Mouse (Mus musculus): ENCODE data around the gene Poc1b. TPM values are rescaled to one million over a fixed set of nuclear protein-coding genes. Genes with fewer than 3 reads are reported as not detected.

Poc1b gene
- polyA plus RNA-seq, 1 experiment from 2014 or later: 20.2 TPM

- Histone ChIP-seq H3K9ac (no peak overlapping the region), H3K27ac (no peak overlapping the region), H3K4me2 (replicated peaks) (no peak overlapping the region), H3K4me3 (no peak overlapping the region), H3K9me3 (replicated peaks) (0 out of 2 replicates have a peak, but pooled peaks cover 2% of the 10 kb centered on the region), H3K4me1 (0 out of 2 replicates have a peak, but pooled peaks cover 7% of the 10 kb centered on the region), H3K36me3 (no peaks in the 10 kb centered on the region), H3K27me3 (no peaks in the 10 kb centered on the region)
- 75% methylated on average over 10 of the region's 10 CpGs for WGBS
- no peak for ATAC-seq (ENCODE audit: low FRiP score)
These were observed 135.9 kb downstream of the Poc1b start for GRCm38 (mm10) chr10:99242721-99243120.

- H3K36me3 ChIP-seq: no peaks in the 10 kb centered on the region
- H3K4me3 ChIP-seq: no peak overlapping the region
- no peak overlapping the region for H3K9ac ChIP-seq
- no peaks in the 10 kb centered on the region for H3K27me3 ChIP-seq
- H3K9me3 ChIP-seq (replicated peaks): 0 out of 2 replicates have a peak, but pooled peaks cover 2% of the 10 kb centered on the region
- no peak for ATAC-seq (ENCODE audit: low FRiP score)
- no peak overlapping the region for H3K4me2 ChIP-seq (replicated peaks)
- H3K27ac ChIP-seq: no peak overlapping the region
- H3K4me1 ChIP-seq: 0 out of 2 replicates have a peak, but pooled peaks cover 7% of the 10 kb centered on the region
- 66% methylated on average over 5 of the region's 5 CpGs for WGBS
These were observed 137.2 kb downstream of the Poc1b start for GRCm38 (mm10) chr10:99243907-99244489.

- H3K9me3 ChIP-seq (replicated peaks): 0 out of 2 replicates have a peak, but pooled peaks cover 2% of the 10 kb centered on the region
- no peaks in the 10 kb centered on the region for H3K36me3 ChIP-seq
- 61% methylated on average over 7 of the region's 7 CpGs for WGBS
- H3K27me3 ChIP-seq: no peaks in the 10 kb centered on the region
- no peak for ATAC-seq (ENCODE audit: low FRiP score)
- no peak overlapping the region for H3K4me3 ChIP-seq
- 0 out of 2 replicates have a peak, but pooled peaks cover 7% of the 10 kb centered on the region for H3K4me1 ChIP-seq
- H3K4me2 ChIP-seq (replicated peaks): no peak overlapping the region
- H3K27ac ChIP-seq: no peak overlapping the region
- no peak overlapping the region for H3K9ac ChIP-seq
These were observed 137.9 kb downstream of the Poc1b start for GRCm38 (mm10) chr10:99244655-99245260.

GRCm38 (mm10) chr10:99246797-99247508, 140.1 kb downstream of the Poc1b start:
- no peak overlapping the region for H3K4me3 ChIP-seq
- no peak overlapping the region for H3K27ac ChIP-seq
- H3K4me2 ChIP-seq (replicated peaks): no peak overlapping the region
- H3K9ac ChIP-seq: no peak overlapping the region
- no peaks in the 10 kb centered on the region for H3K36me3 ChIP-seq
- ATAC-seq (ENCODE audit: low FRiP score): no peak
- 0 out of 2 replicates have a peak, but pooled peaks cover 3% of the 10 kb centered on the region for H3K4me1 ChIP-seq
- H3K9me3 ChIP-seq (replicated peaks): no peaks in the 10 kb centered on the region
- WGBS: 71% methylated on average over 20 of the region's 20 CpGs
- H3K27me3 ChIP-seq: no peaks in the 10 kb centered on the region

Other genes starting within 250 kb of the Poc1b start
- 151 and 160 TPM in 2 replicates for gene Atp2b1, start 192.6 kb upstream of the Poc1b start, polyA plus RNA-seq (2016; fragmentation: Nextera tagmentation; extraction: Ambion mirVana)
- gene Galnt4, start 1.1 kb downstream of the Poc1b start, polyA plus RNA-seq (2016; fragmentation: Nextera tagmentation; extraction: Ambion mirVana): 6.7 and 7.3 TPM in 2 replicates
- 0.18 TPM in 1 of 2 replicates, not detected in the other for gene Phxr2, start 19.3 kb downstream of the Poc1b start, polyA plus RNA-seq (2016; fragmentation: Nextera tagmentation; extraction: Ambion mirVana)
- 38.3 and 39.6 TPM in 2 replicates for gene Dusp6, start 156.2 kb downstream of the Poc1b start, polyA plus RNA-seq (2016; fragmentation: Nextera tagmentation; extraction: Ambion mirVana)